Mouse (Mus musculus): ENCODE results near the gene Pgc.

DNA sequence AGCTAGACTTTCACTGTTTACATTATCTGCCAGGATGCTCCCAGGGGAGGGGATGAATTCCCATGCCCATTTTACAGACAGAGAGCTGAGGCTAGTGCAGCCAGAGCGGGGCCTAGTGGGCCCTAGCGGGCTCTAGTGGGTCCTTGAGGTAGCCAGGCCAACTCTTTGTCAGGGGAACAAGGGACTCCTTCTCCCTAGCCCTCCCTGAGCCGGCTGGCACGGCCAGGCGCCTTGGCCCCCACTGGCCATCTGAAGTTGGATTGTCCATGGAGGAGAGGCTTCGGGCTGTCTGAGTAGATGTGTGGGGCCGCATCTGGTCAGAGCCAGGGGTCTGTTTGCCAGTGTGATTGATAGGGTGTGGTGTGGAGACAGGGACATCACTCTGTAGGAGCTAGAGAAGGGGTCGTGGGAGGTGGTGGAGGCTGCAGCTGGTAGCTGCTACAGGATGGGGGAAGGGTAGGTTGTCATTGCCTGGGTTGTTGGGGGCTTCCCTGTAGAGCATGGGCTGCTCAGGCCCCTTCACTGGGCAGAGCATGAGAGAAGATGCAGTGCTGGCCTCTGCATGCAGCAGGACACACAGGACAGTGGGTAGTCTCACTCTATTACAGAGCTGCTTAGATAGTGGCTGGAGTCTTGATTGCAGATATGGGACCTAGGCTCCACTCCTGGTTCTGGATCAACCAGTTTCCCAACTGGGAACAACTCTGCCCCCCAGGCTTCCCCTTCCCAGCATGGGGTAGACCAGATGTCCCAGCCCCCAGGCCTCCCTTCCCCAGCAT lies 57.0 kb downstream of the Pgc start:
- TF ChIP-seq CTCF (IDR thresholded peaks at IDR 0.05; ENCODE audit: low read depth) (no peak), EP300 (IDR thresholded peaks at IDR 0.05; ENCODE audit: low read depth) (no peak)

All from heart, postnatal 0 days (tissue).